Mouse (Mus musculus) neural tube, embryonic 11.5 days (tissue): ENCODE results near the gene Lsm12. TPM values are rescaled to one million over a fixed set of nuclear protein-coding genes. Genes with fewer than 3 reads are reported as not detected.

Experiments used
- ATAC-seq: fragments of 200-750 bp; cut with Nextera tagmentation; 2 replicates; pipeline ENCODE4 v1.8.0; 2017; ENCODE audit warnings: moderate number of reproducible peaks, mild to moderate bottlenecking, moderate TSS enrichment, moderate library complexity; ENCODE audit not compliant: insufficient read depth, low FRiP score, low TSS enrichment
- DNase-seq: peaks from one replicate; pipeline ENCODE4 v3.0.0-alpha.2; 2015; ENCODE audit warnings: low spot score
- H3K27ac ChIP-seq: fragments of 300-500 bp; sonication (generic); 2 replicates; pipeline ENCODE4 v1.5.1; 2014; ENCODE audit warnings: low read depth, mild to moderate bottlenecking, low read length
- H3K27me3 ChIP-seq: fragments of 300-500 bp; sonication (generic); 2 replicates; pipeline ENCODE4 v1.6.1; 2014; ENCODE audit warnings: mild to moderate bottlenecking, low read length, mixed read lengths; ENCODE audit not compliant: control insufficient read depth, insufficient read depth
- H3K36me3 ChIP-seq: fragments of 300-500 bp; sonication (generic); 2 replicates; pipeline ENCODE4 v1.6.1; 2014; ENCODE audit warnings: mild to moderate bottlenecking, low read length, moderate library complexity, mixed read lengths; ENCODE audit not compliant: control insufficient read depth, insufficient read depth
- H3K4me1 ChIP-seq: fragments of 300-500 bp; sonication (generic); 2 replicates; pipeline ENCODE4 v1.6.1; 2014; ENCODE audit warnings: low read length, mixed read lengths; ENCODE audit not compliant: control insufficient read depth, insufficient read depth
- H3K4me2 ChIP-seq: fragments of 300-500 bp; sonication (generic); 2 replicates; pipeline ENCODE4 v1.6.1; 2014; ENCODE audit warnings: low read depth, mild to moderate bottlenecking, moderate library complexity
- H3K4me3 ChIP-seq: fragments of 300-500 bp; sonication (generic); 2 replicates; pipeline ENCODE4 v1.5.1; 2014; ENCODE audit warnings: low read depth, low read length
- H3K9ac ChIP-seq: fragments of 300-500 bp; sonication (generic); 2 replicates; pipeline ENCODE4 v1.6.1; 2014; ENCODE audit warnings: mild to moderate bottlenecking, low read length
- H3K9me3 ChIP-seq: fragments of 300-500 bp; sonication (generic); 2 replicates; pipeline ENCODE4 v1.6.1; 2016; ENCODE audit warnings: low read length; ENCODE audit not compliant: control insufficient read depth
- WGBS: fragments of 180-500 bp; shearing (Covaris S2); extraction: QIAGEN DNeasy Blood & Tissue Kit; methylation state at CpG from one replicate; pipeline ENCODE4 v1.1.7; 2014; 5-methylcytosine and 5-hydroxymethylcytosine counted together
- polyA plus RNA-seq: library from polyadenylated mRNA; unstranded; fragments of >200 nt; fragmentation: Nextera tagmentation; extraction: Ambion mirVana; gene quantifications from 2 replicates; pipeline ENCODE4 v1.2.1, GENCODE M21; 2014

The Lsm12 gene
- polyA plus RNA-seq, 1 experiment from 2014 or later = 81.9 TPM

GRCm38 (mm10) chr11:102225221-102225620 lies 40.1 kb upstream of the Lsm12 start:
- no peak for DNase-seq
- 68% methylated on average over 5 of the region's 5 CpGs for WGBS
- H3K9ac ChIP-seq = no peak overlapping the region; the same call in 1 of the 2 replicates
- H3K9me3 ChIP-seq = no peaks in the 10 kb centered on the region
- H3K27ac ChIP-seq = no peak overlapping the region
- peaks cover 48% of the 10 kb centered on the region for H3K4me1 ChIP-seq
- no peak overlapping the region for H3K4me3 ChIP-seq
- ATAC-seq = no peak
- peaks cover 3% of the 10 kb centered on the region; the same call in 1 of the 2 replicates for H3K36me3 ChIP-seq
- H3K27me3 ChIP-seq = no peaks in the 10 kb centered on the region
- no peak overlapping the region for H3K4me2 ChIP-seq

- peaks cover 50% of the 10 kb centered on the region for H3K4me1 ChIP-seq
- ATAC-seq = no peak
Observed at GRCm38 (mm10) chr11:102224686-102225085, 39.6 kb upstream of the Lsm12 start.

GRCm38 (mm10) chr11:102223166-102223565 lies 38.1 kb upstream of the Lsm12 start:
- H3K4me2 ChIP-seq = no peak overlapping the region
- no peak overlapping the region for H3K9ac ChIP-seq
- 53% methylated on average over 6 of the region's 6 CpGs for WGBS
- DNase-seq = peak; percentile 79
- H3K27me3 ChIP-seq = no peaks in the 10 kb centered on the region
- H3K4me1 ChIP-seq = peaks cover 53% of the 10 kb centered on the region
- H3K36me3 ChIP-seq = peaks cover 3% of the 10 kb centered on the region; the same call in 1 of the 2 replicates
- H3K27ac ChIP-seq = no peak overlapping the region
- no peak overlapping the region for H3K4me3 ChIP-seq
- ATAC-seq = no peak
- H3K9me3 ChIP-seq = no peaks in the 10 kb centered on the region

More at GRCm38 (mm10) chr11:102224686-102225085, 39.6 kb upstream of the Lsm12 start:
- peak; percentile 34 for DNase-seq
- peak overlapping the region; percentile 12; the same call in 1 of the 2 replicates for H3K4me3 ChIP-seq
- H3K27ac ChIP-seq = peak overlapping the region; percentile 46; the same call in 1 of the 2 replicates
- 6% methylated on average over 22 of the region's 22 CpGs for WGBS
- H3K9ac ChIP-seq = peak overlapping the region; percentile 35
- peaks cover 3% of the 10 kb centered on the region; the same call in 1 of the 2 replicates for H3K36me3 ChIP-seq
- no peaks in the 10 kb centered on the region for H3K9me3 ChIP-seq
- H3K4me2 ChIP-seq = peak overlapping the region; percentile 37
- no peaks in the 10 kb centered on the region for H3K27me3 ChIP-seq

GRCm38 (mm10) chr11:102221954-102222351 lies 36.9 kb upstream of the Lsm12 start:
- Histone ChIP-seq H3K9ac (no peak overlapping the region), H3K9me3 (no peaks in the 10 kb centered on the region), H3K4me1 (peaks cover 49% of the 10 kb centered on the region), H3K4me3 (no peak overlapping the region), H3K36me3 (peaks cover 3% of the 10 kb centered on the region), H3K27ac (no peak overlapping the region), H3K27me3 (no peaks in the 10 kb centered on the region), H3K4me2 (no peak overlapping the region)
- peak; percentile 4 for DNase-seq
- 87% methylated on average over 8 of the region's 8 CpGs for WGBS
- ATAC-seq = no peak

- peaks cover 3% of the 10 kb centered on the region for H3K36me3 ChIP-seq
- ATAC-seq (no peak), DNase-seq (peak; percentile 6)
- H3K27ac ChIP-seq = no peak overlapping the region
- WGBS = 79% methylated on average over 8 of the region's 8 CpGs
- no peak overlapping the region for H3K4me2 ChIP-seq
- peaks cover 43% of the 10 kb centered on the region for H3K4me1 ChIP-seq
- no peak overlapping the region for H3K9ac ChIP-seq
- H3K4me3 ChIP-seq = no peak overlapping the region
- no peaks in the 10 kb centered on the region for H3K27me3 ChIP-seq
- H3K9me3 ChIP-seq = no peaks in the 10 kb centered on the region
Observed at GRCm38 (mm10) chr11:102221243-102221953, 36.3 kb upstream of the Lsm12 start.

- Histone ChIP-seq H3K9ac (no peak overlapping the region), H3K4me1 (peaks cover 39% of the 10 kb centered on the region), H3K4me3 (no peak overlapping the region), H3K27me3 (no peaks in the 10 kb centered on the region), H3K4me2 (no peak overlapping the region), H3K36me3 (peaks cover 3% of the 10 kb centered on the region), H3K27ac (no peak overlapping the region), H3K9me3 (no peaks in the 10 kb centered on the region)
- DNase-seq (peak; percentile 10), ATAC-seq (no peak)
- 71% methylated on average over 6 of the region's 6 CpGs for WGBS
Observed at GRCm38 (mm10) chr11:102220451-102220850, 35.4 kb upstream of the Lsm12 start.

GRCm38 (mm10) chr11:102219994-102220346 lies 34.9 kb upstream of the Lsm12 start:
- H3K36me3 ChIP-seq = peaks cover 3% of the 10 kb centered on the region
- H3K4me1 ChIP-seq = peaks cover 35% of the 10 kb centered on the region
- ATAC-seq (no peak), DNase-seq (peak; percentile 5)
- 81% methylated on average over 4 of the region's 4 CpGs for WGBS
- no peaks in the 10 kb centered on the region for H3K27me3 ChIP-seq
- H3K9me3 ChIP-seq = no peaks in the 10 kb centered on the region
- H3K27ac ChIP-seq = no peak overlapping the region
- H3K9ac ChIP-seq = no peak overlapping the region
- no peak overlapping the region for H3K4me2 ChIP-seq
- no peak overlapping the region for H3K4me3 ChIP-seq

GRCm38 (mm10) chr11:102219247-102219993 lies 34.3 kb upstream of the Lsm12 start:
- peak; percentile 9 for DNase-seq
- no peak for ATAC-seq
- Histone ChIP-seq H3K4me1 (peaks cover 33% of the 10 kb centered on the region), H3K9me3 (no peaks in the 10 kb centered on the region), H3K9ac (no peak overlapping the region), H3K4me2 (peak overlapping the region; percentile 40), H3K27ac (peak overlapping the region; percentile 60; the same call in 1 of the 2 replicates), H3K4me3 (peak overlapping the region; percentile 10; the same call in 1 of the 2 replicates), H3K36me3 (peaks cover 3% of the 10 kb centered on the region), H3K27me3 (no peaks in the 10 kb centered on the region)
- 67% methylated on average over 14 of the region's 14 CpGs for WGBS
